Mouse (Mus musculus): ENCODE measurements around the gene Dnaja3.

DNA sequence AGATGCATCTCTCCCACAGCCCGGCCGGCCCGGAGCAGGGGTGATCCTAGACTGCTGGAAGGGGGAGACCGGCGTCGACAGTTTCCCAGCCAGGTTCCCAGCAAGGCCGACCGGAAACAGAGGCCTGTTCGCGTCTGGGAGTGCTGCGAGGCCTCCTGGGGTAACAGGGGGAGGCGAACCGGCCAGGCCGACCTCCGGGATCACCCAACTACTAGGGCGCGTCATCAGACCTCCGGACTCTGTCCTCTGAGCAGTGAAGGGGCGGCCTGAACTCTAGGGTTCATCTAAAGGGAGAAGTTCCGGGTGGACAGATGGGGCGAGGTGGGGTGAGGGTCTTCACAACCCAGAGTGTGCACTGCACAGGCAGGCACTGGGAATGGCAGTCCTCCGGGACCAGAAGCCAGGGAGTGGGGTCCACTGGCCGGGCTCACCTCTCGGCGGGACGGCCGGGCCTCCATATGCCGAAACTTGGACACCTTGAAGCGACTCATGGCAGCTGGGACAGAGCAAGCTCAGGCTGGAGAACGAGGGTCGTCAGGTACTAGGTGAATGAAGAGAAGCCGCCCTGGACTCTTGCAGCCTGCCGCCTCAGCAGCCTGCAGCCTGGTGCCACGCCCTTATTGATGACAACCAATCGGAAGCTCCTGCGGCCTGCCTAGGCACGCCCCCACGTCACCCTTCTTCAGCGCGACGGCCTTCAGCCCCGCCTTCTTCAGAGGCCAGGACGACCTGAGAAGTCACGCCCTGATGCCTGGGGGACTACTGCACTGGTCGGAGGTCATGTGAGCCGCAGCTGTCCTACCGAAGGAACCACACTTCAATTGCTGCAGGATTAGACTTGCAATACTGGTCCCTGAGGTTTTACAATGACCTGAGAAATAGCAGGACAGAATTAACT, 39.6 kb downstream of the Dnaja3 start, which contains the start of gene Coro7:
- TF ChIP-seq CTCF (IDR thresholded peaks at IDR 0.05), result no peak
- no peak for TF ChIP-seq EP300 (IDR thresholded peaks at IDR 0.05)
